Mouse (Mus musculus) MEL (cell line): ENCODE results near the gene Wdfy1. TPM values are rescaled to one million over a fixed set of nuclear protein-coding genes. Genes with fewer than 3 reads are reported as not detected.

Source experiments
- DNase-seq: peaks from one replicate; pipeline ENCODE4 v3.0.0; 2011; ENCODE audit warnings: low read depth, low spot score
- H3K27ac ChIP-seq: 2 replicates; pipeline ENCODE4 v1.5.1; 2012; ENCODE audit warnings: low read depth, mild to moderate bottlenecking, control low read depth, low read length, moderate library complexity; ENCODE audit not compliant: control insufficient read depth
- H3K27me3 ChIP-seq, 2 experiments: fragments of 150-350 bp in 1 of 2; sonication (generic) in 1 of 2; 2 replicates each; pipeline ENCODE4 v1.6.1; 2012; ENCODE audit warnings: low read length in 2 of 2, mild to moderate bottlenecking in 2 of 2, improper control_type of control experiment in 1 of 2, moderate library complexity in 1 of 2; ENCODE audit not compliant: insufficient read depth in 2 of 2, control insufficient read depth in 1 of 2
- H3K36me3 ChIP-seq, 2 experiments: 2 replicates each; pipeline ENCODE4 v1.6.1; 2012 to 2014; ENCODE audit warnings: low read length in 2 of 2, improper control_type of control experiment in 1 of 2, inconsistent platforms in 1 of 2, mild to moderate bottlenecking in 1 of 2; ENCODE audit not compliant: insufficient read depth in 2 of 2, control insufficient read depth in 1 of 2
- H3K4me1 ChIP-seq, 2 experiments: fragments of 150-350 bp in 1 of 2; sonication (generic) in 1 of 2; 2 replicates each; pipeline ENCODE4 v1.6.1; 2012; ENCODE audit warnings: low read length in 2 of 2, improper control_type of control experiment in 1 of 2, mild to moderate bottlenecking in 1 of 2; ENCODE audit not compliant: insufficient read depth in 2 of 2, control insufficient read depth in 1 of 2
- H3K4me3 ChIP-seq, 2 experiments: fragments of 150-350 bp in 1 of 2; sonication (generic) in 1 of 2; 2 replicates each; pipeline ENCODE4 v1.5.1; 2012; ENCODE audit warnings: low read depth in 2 of 2, low read length in 2 of 2, mild to moderate bottlenecking in 2 of 2, moderate library complexity in 2 of 2, control low read depth in 1 of 2, improper control_type of control experiment in 1 of 2; ENCODE audit not compliant: control insufficient read depth in 1 of 2, insufficient read depth in 1 of 2
- H3K79me2 ChIP-seq: 2 replicates; pipeline ENCODE4 v1.6.1; 2012; ENCODE audit warnings: mild to moderate bottlenecking, low read length, moderate library complexity; ENCODE audit not compliant: control insufficient read depth, poor library complexity, insufficient read depth
- H3K9ac ChIP-seq: 2 replicates; pipeline ENCODE4 v1.6.1; 2012; ENCODE audit warnings: low read depth, mild to moderate bottlenecking, control low read depth, low read length, moderate library complexity; ENCODE audit not compliant: control insufficient read depth, poor library complexity, severe bottlenecking
- H3K9me3 ChIP-seq: fragments of 150-350 bp; sonication (generic); replicated peaks from 2 replicates; pipeline ENCODE4 v1.6.1; 2012; ENCODE audit warnings: mild to moderate bottlenecking, low read length, improper control_type of control experiment, moderate library complexity; ENCODE audit not compliant: insufficient read depth
- CHD2 ChIP-seq: IDR thresholded peaks from 2 replicates; pipeline ENCODE4 v1.6.1; 2011; ENCODE audit warnings: low read length, improper control_type of control experiment
- ELF1 ChIP-seq: IDR thresholded peaks from 2 replicates; pipeline ENCODE4 v1.6.1; 2014; ENCODE audit warnings: low read depth, mild to moderate bottlenecking, inconsistent platforms, low read length, improper control_type of control experiment, moderate library complexity
- EP300 ChIP-seq, 2 experiments: IDR thresholded peaks; 2 replicates each; pipeline ENCODE4 v1.6.1; 2011; ENCODE audit warnings: improper control_type of control experiment in 2 of 2, low read length in 2 of 2, low read depth in 1 of 2, mild to moderate bottlenecking in 1 of 2
- GATA1 ChIP-seq: IDR thresholded peaks from 2 replicates; pipeline ENCODE4 v1.6.1; 2011; ENCODE audit warnings: low read depth, low read length, improper control_type of control experiment
- KAT2A ChIP-seq: conservative IDR thresholded peaks from 2 replicates; pipeline ENCODE4 v1.6.1; 2012; ENCODE audit warnings: low read depth, low read length, improper control_type of control experiment, inconsistent platforms
- MAFK ChIP-seq: IDR thresholded peaks from 2 replicates; pipeline ENCODE4 v1.6.1; 2011; ENCODE audit warnings: low read depth, mild to moderate bottlenecking, low read length, improper control_type of control experiment, borderline replicate concordance
- MAX ChIP-seq: IDR thresholded peaks from 2 replicates; pipeline ENCODE4 v1.6.1; 2011; ENCODE audit warnings: low read length, improper control_type of control experiment
- MYB ChIP-seq: IDR thresholded peaks from 2 replicates; pipeline ENCODE4 v1.6.1; 2011; ENCODE audit warnings: mild to moderate bottlenecking, low read depth, low read length, improper control_type of control experiment
- POLR2A ChIP-seq, 2 experiments: IDR thresholded peaks; 2 replicates each; pipeline ENCODE4 v1.6.1; 2011 to 2012; ENCODE audit warnings: low read length in 2 of 2, mild to moderate bottlenecking in 2 of 2, control low read depth in 1 of 2, improper control_type of control experiment in 1 of 2, low read depth in 1 of 2, moderate library complexity in 1 of 2; ENCODE audit not compliant: control insufficient read depth in 1 of 2, insufficient read depth in 1 of 2, poor library complexity in 1 of 2
- POLR2AphosphoS2 ChIP-seq: IDR thresholded peaks from 2 replicates; pipeline ENCODE4 v1.6.1; 2011; ENCODE audit warnings: low read length, improper control_type of control experiment
- RCOR1 ChIP-seq: IDR thresholded peaks from 2 replicates; pipeline ENCODE4 v1.6.1; 2012; ENCODE audit warnings: low read depth, mild to moderate bottlenecking, inconsistent platforms, low read length, improper control_type of control experiment
- SIN3A ChIP-seq: IDR thresholded peaks from 2 replicates; pipeline ENCODE4 v1.6.1; 2012; ENCODE audit warnings: low read length, improper control_type of control experiment, inconsistent platforms
- SMC3 ChIP-seq: IDR thresholded peaks from 2 replicates; pipeline ENCODE4 v1.6.1; 2011; ENCODE audit warnings: low read depth, low read length, improper control_type of control experiment
- TCF12 ChIP-seq: IDR thresholded peaks from 2 replicates; pipeline ENCODE4 v1.6.1; 2014; ENCODE audit warnings: low read depth, mild to moderate bottlenecking, inconsistent platforms, low read length, improper control_type of control experiment, moderate library complexity
- UBTF ChIP-seq: IDR thresholded peaks from 2 replicates; pipeline ENCODE4 v1.6.1; 2012; ENCODE audit warnings: low read depth, mild to moderate bottlenecking, inconsistent platforms, low read length, improper control_type of control experiment, moderate library complexity, borderline replicate concordance; ENCODE audit not compliant: insufficient read depth
- USF1 ChIP-seq: IDR thresholded peaks from 2 replicates; pipeline ENCODE4 v1.6.1; 2014; ENCODE audit warnings: low read depth, mild to moderate bottlenecking, inconsistent platforms, low read length, improper control_type of control experiment, moderate library complexity
- ZC3H11A ChIP-seq: IDR thresholded peaks from 2 replicates; pipeline ENCODE4 v1.6.1; 2012; ENCODE audit warnings: low read depth, mild to moderate bottlenecking, inconsistent platforms, low read length, improper control_type of control experiment
- ZKSCAN1 ChIP-seq: IDR thresholded peaks from 2 replicates; pipeline ENCODE4 v1.6.1; 2012; ENCODE audit warnings: low read depth, mild to moderate bottlenecking, inconsistent platforms, low read length, improper control_type of control experiment, moderate library complexity
- ZMIZ1 ChIP-seq: IDR thresholded peaks from 2 replicates; pipeline ENCODE4 v1.6.1; 2012; ENCODE audit warnings: low read depth, mild to moderate bottlenecking, inconsistent platforms, low read length, improper control_type of control experiment, moderate library complexity
- polyA plus RNA-seq, 2 experiments: library from polyadenylated mRNA; stranded (reverse) in 1 of 2; unstranded in 1 of 2; fragments of >175 nt in 1 of 2; fragments of >200 nt in 1 of 2; gene quantifications; 2 replicates each; pipeline versions ENCODE4 v1.2.1 to v1.2.4; 2012; ENCODE audit warnings: low replicate concordance in 2 of 2, low read depth in 1 of 2; ENCODE audit not compliant: insufficient read length in 2 of 2, insufficient read depth in 1 of 2, missing spikeins in 1 of 2
- total RNA-seq: library from RNA; depleted of rRNA; stranded (reverse); fragments of 300-350 nt; gene quantifications from 2 replicates; pipeline ENCODE4 v1.2.3, GENCODE M21; 2012

The Wdfy1 gene
- total and polyA plus RNA-seq, 3 experiments: 17.6 to 25.0 TPM; not detected in 1

GRCm38 (mm10) chr1:79669419-79669974 lies 106.4 kb downstream of the Wdfy1 start (continued):
- peak; percentile 94 for TF ChIP-seq GATA1
- peak; percentile 25; the same call in 1 of the 2 replicates for TF ChIP-seq MAFK
- peak; percentile 33; the same call in 1 of the 2 replicates for TF ChIP-seq KAT2A
- peak; percentile 16; the same call in 1 of the 2 replicates for TF ChIP-seq ZC3H11A
- peak; percentile 74 for TF ChIP-seq RCOR1
- TF ChIP-seq POLR2A (IDR thresholded peaks at IDR 0.05; ENCODE audit: control insufficient read depth in 1 of 2, insufficient read depth in 1 of 2, low read depth in 1 of 2, low read length in 2 of 2, poor library complexity in 1 of 2): no peak
- TF ChIP-seq MAX: peak; percentile 49; the same call in 1 of the 2 replicates
- TF ChIP-seq EP300 (IDR thresholded peaks at IDR 0.05; ENCODE audit: low read depth in 1 of 2, low read length in 2 of 2): peak; percentile 84 to 88
- peak; percentile 90 for TF ChIP-seq SIN3A
- TF ChIP-seq MYB: peak; percentile 20; the same call in 1 of the 2 replicates
- peak; percentile 59; the same call in 1 of the 2 replicates for TF ChIP-seq ELF1
- TF ChIP-seq USF1: no peak
- TF ChIP-seq SMC3: 0 out of 2 replicates have a peak, but pooled peaks have one; percentile 16

DNA sequence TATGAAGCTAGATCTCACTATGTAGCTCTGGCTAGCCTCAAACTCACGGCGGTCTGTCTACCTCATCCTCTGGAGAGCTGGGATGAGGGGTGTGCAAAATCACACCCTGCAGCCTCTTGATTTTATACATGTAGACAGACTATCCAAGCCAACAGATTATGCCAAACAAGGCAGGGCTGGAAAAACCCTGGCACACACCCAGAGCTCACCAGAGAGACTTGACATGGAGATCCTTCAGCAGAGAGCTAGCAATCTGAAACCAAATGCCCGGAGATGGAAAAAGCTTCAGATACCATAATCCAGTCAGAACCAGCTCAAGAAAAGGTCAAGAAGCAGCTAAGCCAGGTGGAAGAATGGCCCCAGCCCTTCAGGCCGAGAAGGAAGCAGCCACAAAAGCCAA lies 111.0 kb downstream of the Wdfy1 start:
- Histone ChIP-seq H3K9ac (no peak overlapping the region), H3K9me3 (no peaks in the 10 kb centered on the region), H3K4me3 (no peak overlapping the region), H3K36me3 (peaks cover 0 to 10% of the 10 kb centered on the region in 2 experiments; a peak in 2 of 4 replicates), H3K79me2 (peaks cover 6% of the 10 kb centered on the region; the same call in 1 of the 2 replicates), H3K4me1 (peaks cover 0 to 9% of the 10 kb centered on the region in 2 experiments; a peak in 2 of 4 replicates), H3K27me3 (no peaks in the 10 kb centered on the region), H3K27ac (no peak overlapping the region)
- no peak for TF ChIP-seq SIN3A
- TF ChIP-seq ZMIZ1: no peak
- no peak for TF ChIP-seq POLR2AphosphoS2
- no peak for DNase-seq

GRCm38 (mm10) chr1:79659598-79659997 lies 116.3 kb downstream of the Wdfy1 start:
- TF ChIP-seq UBTF (no peak), GATA1 (no peak), CHD2 (no peak), ZKSCAN1 (no peak), MYB (no peak), KAT2A (no peak), MAFK (no peak), TCF12 (no peak)
- DNase-seq: no peak

More at GRCm38 (mm10) chr1:79659598-79659997, 116.3 kb downstream of the Wdfy1 start:
- Histone ChIP-seq H3K36me3 (no peaks in the 10 kb centered on the region), H3K79me2 (peaks cover 2% of the 10 kb centered on the region; the same call in 1 of the 2 replicates), H3K4me3 (no peak overlapping the region), H3K27me3 (no peaks in the 10 kb centered on the region), H3K9ac (no peak overlapping the region), H3K4me1 (no peaks in the 10 kb centered on the region), H3K27ac (no peak overlapping the region), H3K9me3 (no peaks in the 10 kb centered on the region)
